Mouse (Mus musculus) brain, embryonic 14.5 days (tissue): ENCODE data around the gene Galnt5.

Source experiments
- CTCF ChIP-seq: fragments of 200-500 bp; IDR thresholded peaks from 2 replicates; pipeline ENCODE4 v1.5.1; 2012; ENCODE audit warnings: inconsistent platforms, mild to moderate bottlenecking, moderate library complexity, borderline replicate concordance; ENCODE audit not compliant: insufficient read depth, insufficient read length; ENCODE audit errors: extremely low read depth
- POLR2A ChIP-seq: fragments of 200-500 bp; IDR thresholded peaks from 2 replicates; pipeline ENCODE4 v1.6.1; 2012; ENCODE audit warnings: mild to moderate bottlenecking, inconsistent platforms, borderline replicate concordance; ENCODE audit not compliant: poor library complexity, insufficient read depth, insufficient read length, severe bottlenecking; ENCODE audit errors: extremely low read depth

- TF ChIP-seq CTCF = no peak
- TF ChIP-seq POLR2A = no peak
Observed at GRCm38 (mm10) chr2:58041867-58042266, 44.2 kb downstream of the Galnt5 start.
